In genomic region chr3:35332534-35333272, GRCm38 (mm10) we compare ENCODE assay signal across 13 mouse cellular contexts.
DNase-seq lines count a peak whose midpoint lies in the region; ATAC-seq and TF ChIP-seq lines count a peak whose summit lies in the region.
"Had no signal": no experiment of that assay in that cellular context is flagged by ENCODE, and none has a peak within 500 bp of the region (broad histone marks: within the 10 kb centered on the region; RNA-seq: fewer than 3 reads in every experiment).

No protein-coding gene starts in this region.

- ATAC-seq in forebrain, embryonic 16.5 days = peak; percentile 83

- under 1% methylated on average over 18 of the region's 18 CpGs for WGBS in forebrain, embryonic 16.5 days
- WGBS in midbrain, embryonic 10.5 days = 5% methylated on average over 18 of the region's 18 CpGs

- H3K4me2 ChIP-seq in forebrain, embryonic 16.5 days (ENCODE audit: low read length) = peak overlapping the region; percentile 37
- H3K4me2 ChIP-seq: limb, embryonic 15.5 days; stomach, embryonic 15.5 days had no signal

- H3K9ac ChIP-seq in ES-Bruce4 (ENCODE audit: low read depth, poor library complexity, severe bottlenecking) = no peak overlapping the region
- H3K9ac ChIP-seq in forebrain, embryonic 16.5 days (replicated peaks; ENCODE audit: low read depth, low read length) = peak overlapping the region; percentile 29; the same call in 1 of the 2 replicates
- H3K9ac ChIP-seq: limb, embryonic 15.5 days; stomach, embryonic 15.5 days had no signal

- TF ChIP-seq EP300 in ES-Bruce4 (IDR thresholded peaks at IDR 0.05; ENCODE audit: insufficient read depth, low read depth, low read length) = peak; percentile 89

- no peaks in the 10 kb centered on the region for H3K9me3 ChIP-seq in ES-Bruce4 (replicated peaks; ENCODE audit: control insufficient read depth, insufficient read depth, low read length, poor library complexity, severe bottlenecking)
- no peaks in the 10 kb centered on the region for H3K9me3 ChIP-seq in forebrain, embryonic 16.5 days (ENCODE audit: control insufficient read depth, low read length)
- no peaks in the 10 kb centered on the region for H3K9me3 ChIP-seq in midbrain, embryonic 10.5 days (replicated peaks)
- H3K9me3 ChIP-seq: limb, embryonic 15.5 days; stomach, embryonic 15.5 days had no signal

- no peak overlapping the region for H3K4me3 ChIP-seq in ES-Bruce4 (ENCODE audit: low read depth, low read length)
- peak overlapping the region; percentile 6; the same call in 1 of the 2 replicates for H3K4me3 ChIP-seq in forebrain, embryonic 16.5 days (replicated peaks; ENCODE audit: low read length)
- peak overlapping the region; percentile 42 for H3K4me3 ChIP-seq in midbrain, embryonic 10.5 days
- H3K4me3 ChIP-seq: limb, embryonic 15.5 days; stomach, embryonic 15.5 days had no signal

- TF ChIP-seq CTCF in ES-Bruce4 (IDR thresholded peaks at IDR 0.05; ENCODE audit: low read depth, low read length) = no peak
- no peak for TF ChIP-seq CTCF in brain, embryonic 14.5 days (IDR thresholded peaks at IDR 0.05; ENCODE audit: borderline replicate concordance, extremely low read depth, insufficient read depth, insufficient read length)

- peaks cover 2% of the 10 kb centered on the region for H3K4me1 ChIP-seq in ES-Bruce4 (ENCODE audit: control insufficient read depth, insufficient read depth, low read length)
- H3K4me1 ChIP-seq in forebrain, embryonic 16.5 days (replicated peaks; ENCODE audit: control insufficient read depth, insufficient read depth, low read length) = peaks cover 20% of the 10 kb centered on the region
- H3K4me1 ChIP-seq in midbrain, embryonic 10.5 days = peaks cover 38% of the 10 kb centered on the region

- no peaks in the 10 kb centered on the region for H3K27me3 ChIP-seq in ES-Bruce4 (ENCODE audit: control insufficient read depth, insufficient read depth, low read length, poor library complexity, severe bottlenecking)
- H3K27me3 ChIP-seq in forebrain, embryonic 16.5 days (replicated peaks; ENCODE audit: control insufficient read depth, insufficient read depth, low read length) = no peaks in the 10 kb centered on the region
- H3K27me3 ChIP-seq in midbrain, embryonic 10.5 days (ENCODE audit: low read depth, poor library complexity, severe bottlenecking) = no peaks in the 10 kb centered on the region
- H3K27me3 ChIP-seq: stomach, embryonic 15.5 days had no signal

- peak; percentile 94 for DNase-seq in brain, embryonic 14.5 days (ENCODE audit: low read depth)
- DNase-seq in midbrain, embryonic 10.5 days (ENCODE audit: low spot score) = peak; percentile 61
- DNase-seq in MN1 (ENCODE audit: low spot score) = no peak
- no peak for DNase-seq in ovary, postnatal 14 days (ENCODE audit: low spot score)
- DNase-seq in layer of hippocampus, postnatal 36 days = no peak
- DNase-seq: adrenal gland, postnatal 10 days; cerebellum, postnatal 14 days; kidney, adult 9 months; lung, postnatal 36 days had no signal

- H3K27ac ChIP-seq in ES-Bruce4 (ENCODE audit: insufficient read depth, low read length) = no peak overlapping the region
- H3K27ac ChIP-seq in forebrain, embryonic 16.5 days (ENCODE audit: low read length) = peak overlapping the region; percentile 71
- H3K27ac ChIP-seq in midbrain, embryonic 10.5 days (replicated peaks) = peak overlapping the region; percentile 83
- H3K27ac ChIP-seq: limb, embryonic 15.5 days; stomach, embryonic 15.5 days had no signal

- TF ChIP-seq POLR2A in ES-Bruce4 (IDR thresholded peaks at IDR 0.05; ENCODE audit: insufficient read depth, low read length) = no peak
- TF ChIP-seq POLR2A in brain, embryonic 14.5 days (IDR thresholded peaks at IDR 0.05; ENCODE audit: borderline replicate concordance, extremely low read depth, insufficient read depth, insufficient read length, poor library complexity, severe bottlenecking) = no peak

- H3K36me3 ChIP-seq in ES-Bruce4 (ENCODE audit: control insufficient read depth, insufficient read depth, low read length, poor library complexity, severe bottlenecking) = no peaks in the 10 kb centered on the region
- H3K36me3 ChIP-seq in forebrain, embryonic 16.5 days (ENCODE audit: control insufficient read depth, insufficient read depth) = no peaks in the 10 kb centered on the region
- no peaks in the 10 kb centered on the region for H3K36me3 ChIP-seq in midbrain, embryonic 10.5 days
- H3K36me3 ChIP-seq: limb, embryonic 15.5 days; stomach, embryonic 15.5 days had no signal

Comparison
In these comparisons a context has a peak if more than half of its experiments do, and no peak if none do; other contexts are left out.
1. DNase-seq: peak in brain, embryonic 14.5 days (single experiment) and midbrain, embryonic 10.5 days (single experiment); none in MN1 (single experiment), ovary, postnatal 14 days (single experiment) and layer of hippocampus, postnatal 36 days (0 of 2).